Comparison of ENCODE assay signal across 21 mouse cellular contexts in the genomic region with DNA sequence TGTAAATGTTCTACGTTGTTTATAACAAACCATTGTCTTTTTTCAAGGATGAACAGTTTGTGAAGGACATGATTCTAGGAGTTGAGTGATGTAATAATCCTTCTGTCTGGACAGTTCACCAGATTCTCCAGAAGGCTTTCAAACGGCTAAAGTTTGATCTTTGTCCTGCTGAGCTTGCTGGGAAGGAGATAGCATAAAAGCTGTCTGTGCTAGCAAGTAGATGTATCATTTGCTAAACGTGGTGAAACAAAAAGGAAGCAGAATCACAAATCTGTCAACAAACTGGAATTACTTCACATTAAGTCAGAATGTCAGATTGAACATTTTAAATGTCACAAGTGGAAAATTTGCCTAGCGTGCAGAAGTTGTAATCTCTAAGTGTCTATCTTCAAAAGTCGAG. TPM values are rescaled to one million over a fixed set of nuclear protein-coding genes. Genes with fewer than 3 reads are reported as not detected.
DNase-seq lines count a peak whose midpoint lies in the region; ATAC-seq and TF ChIP-seq lines count a peak whose summit lies in the region.
"Had no signal": no experiment of that assay in that cellular context is flagged by ENCODE, and none has a peak within 500 bp of the region (broad histone marks: within the 10 kb centered on the region; RNA-seq: fewer than 3 reads in every experiment).

No protein-coding gene starts in this region.

- H3K4me2 ChIP-seq in kidney, embryonic 14.5 days (replicated peaks; ENCODE audit: low read depth, low read length): no peak overlapping the region
- H3K4me2 ChIP-seq in midbrain, embryonic 11.5 days: no peak overlapping the region

- no peak overlapping the region for H3K9ac ChIP-seq in kidney, embryonic 14.5 days (ENCODE audit: low read depth, low read length)
- no peak overlapping the region for H3K9ac ChIP-seq in midbrain, embryonic 11.5 days (ENCODE audit: low read length)

- peaks cover 1% of the 10 kb centered on the region; the same call in 1 of the 2 replicates for H3K36me3 ChIP-seq in kidney, adult 2 months (ENCODE audit: control insufficient read depth, insufficient read depth, low read length)
- H3K36me3 ChIP-seq in kidney, embryonic 14.5 days (ENCODE audit: control insufficient read depth, insufficient read depth, low read length): peaks cover 15% of the 10 kb centered on the region; the same call in 1 of the 2 replicates
- peaks cover 2% of the 10 kb centered on the region; the same call in 1 of the 2 replicates for H3K36me3 ChIP-seq in midbrain, embryonic 11.5 days (ENCODE audit: control insufficient read depth, insufficient read depth, low read length)
- H3K36me3 ChIP-seq in midbrain, embryonic 10.5 days: peaks cover 74% of the 10 kb centered on the region

- no peak overlapping the region for H3K4me3 ChIP-seq in kidney, adult 2 months (ENCODE audit: insufficient read depth, low read depth, low read length)
- no peak overlapping the region for H3K4me3 ChIP-seq in kidney, embryonic 14.5 days (ENCODE audit: low read length)
- no peak overlapping the region for H3K4me3 ChIP-seq in midbrain, embryonic 11.5 days (ENCODE audit: low read depth, low read length)
- H3K4me3 ChIP-seq in midbrain, embryonic 10.5 days: no peak overlapping the region

- WGBS in kidney, adult 2 months: 48% methylated on average over 5 of the region's 5 CpGs
- WGBS in kidney, embryonic 14.5 days: 60% methylated on average over 5 of the region's 5 CpGs
- WGBS in midbrain, embryonic 11.5 days: 77% methylated on average over 5 of the region's 5 CpGs
- 78% methylated on average over 5 of the region's 5 CpGs for WGBS in midbrain, embryonic 10.5 days

- no peak for ATAC-seq in kidney, embryonic 14.5 days (ENCODE audit: low FRiP score, low TSS enrichment)
- ATAC-seq in midbrain, embryonic 11.5 days (ENCODE audit: low FRiP score): no peak
- ATAC-seq: activated CD4-positive, CD25-positive, alpha-beta regulatory T cell, adult 4 months; CD4-positive, CD25-positive, alpha-beta regulatory T cell, adult 4 months; Patski had no signal

- peak; percentile 25 for DNase-seq in kidney, adult 2 months
- peak; percentile 37 for DNase-seq in kidney, adult 9 months
- DNase-seq in kidney, adult 8-10 months: no peak
- peak; percentile 69 for DNase-seq in midbrain, embryonic 11.5 days (ENCODE audit: low spot score, missing footprints)
- DNase-seq in midbrain, embryonic 10.5 days (ENCODE audit: low spot score): no peak
- DNase-seq: adrenal gland, adult 2 months; adrenal gland, adult 8-10 months; adrenal gland, postnatal 10 days; adrenal gland, postnatal 14 days; adrenal gland, postnatal 25 days; adrenal gland, postnatal 36 days; B cell, adult 2 months; cerebellum, adult 11 months; cerebellum, adult 11-12 months; cerebellum, adult 18-20 months had no signal

- no peak overlapping the region for H3K27ac ChIP-seq in kidney, adult 2 months (ENCODE audit: insufficient read depth, low read depth, low read length)
- no peak overlapping the region for H3K27ac ChIP-seq in kidney, embryonic 14.5 days (ENCODE audit: low read depth, low read length)
- H3K27ac ChIP-seq in midbrain, embryonic 11.5 days (ENCODE audit: low read depth, low read length): no peak overlapping the region
- H3K27ac ChIP-seq in midbrain, embryonic 10.5 days (replicated peaks): no peak overlapping the region

- no peaks in the 10 kb centered on the region for H3K27me3 ChIP-seq in kidney, adult 2 months (replicated peaks; ENCODE audit: control insufficient read depth, insufficient read depth, low read length)
- no peaks in the 10 kb centered on the region for H3K27me3 ChIP-seq in kidney, embryonic 14.5 days (ENCODE audit: control insufficient read depth, insufficient read depth, low read length)
- H3K27me3 ChIP-seq in midbrain, embryonic 11.5 days (ENCODE audit: control insufficient read depth, insufficient read depth, low read length): no peaks in the 10 kb centered on the region
- no peaks in the 10 kb centered on the region for H3K27me3 ChIP-seq in midbrain, embryonic 10.5 days (ENCODE audit: low read depth, poor library complexity, severe bottlenecking)
- H3K27me3 ChIP-seq: CH12.LX, Patski had no signal

- no peak for TF ChIP-seq CTCF in kidney, adult 2 months (conservative IDR thresholded peaks at IDR 0.05; ENCODE audit: insufficient read depth, insufficient read length, low read depth, low read length)

- TF ChIP-seq POLR2A in kidney, adult 2 months (IDR thresholded peaks at IDR 0.05; ENCODE audit: low read depth, low read length): no peak

- H3K4me1 ChIP-seq in kidney, adult 2 months (ENCODE audit: control insufficient read depth, insufficient read depth, low read length): no peaks in the 10 kb centered on the region
- H3K4me1 ChIP-seq in kidney, embryonic 14.5 days (ENCODE audit: control insufficient read depth, insufficient read depth, low read length): 0 out of 2 replicates have a peak, but pooled peaks cover 3% of the 10 kb centered on the region
- H3K4me1 ChIP-seq in midbrain, embryonic 11.5 days (ENCODE audit: control insufficient read depth, insufficient read depth, low read length): no peaks in the 10 kb centered on the region
- no peaks in the 10 kb centered on the region for H3K4me1 ChIP-seq in midbrain, embryonic 10.5 days

- no peaks in the 10 kb centered on the region for H3K9me3 ChIP-seq in kidney, embryonic 14.5 days (ENCODE audit: control insufficient read depth, low read length)
- no peaks in the 10 kb centered on the region for H3K9me3 ChIP-seq in midbrain, embryonic 11.5 days (ENCODE audit: control insufficient read depth, low read length)
- no peaks in the 10 kb centered on the region for H3K9me3 ChIP-seq in midbrain, embryonic 10.5 days (replicated peaks)
- H3K9me3 ChIP-seq: G1E had no signal

RNA-seq across cellular contexts. Expression of gene Mettl21a, which starts 18.1 kb away (rescaled TPM):
- 7.7 and 9.6 TPM in 2 replicates for polyA plus RNA-seq in kidney, adult 2 months (2012; rRNA removed)
- 16.9 and 20.4 TPM in 2 replicates for polyA plus RNA-seq in kidney, embryonic 14.5 days (2014; fragmentation: Nextera tagmentation; extraction: Ambion mirVana)
- 20.9 and 24.4 TPM in 2 replicates for polyA plus RNA-seq in midbrain, embryonic 11.5 days (2014; fragmentation: Nextera tagmentation; extraction: Ambion mirVana)
- 24.4 and 25.8 TPM in 2 replicates for polyA plus RNA-seq in midbrain, embryonic 10.5 days (2016; fragmentation: Nextera tagmentation; extraction: Ambion mirVana)

Comparison
In these comparisons a context has a peak if more than half of its experiments do, and no peak if none do; other contexts are left out.
1. DNase-seq: peak in kidney, adult 2 months (single experiment), kidney, adult 9 months (single experiment) and midbrain, embryonic 11.5 days (single experiment); none in kidney, adult 8-10 months (0 of 2) and midbrain, embryonic 10.5 days (single experiment).